Mouse (Mus musculus) liver, adult 2 months (tissue): Measurements from ENCODE around the gene Fam183b.

Experiments
- CTCF ChIP-seq: fragments of 200-500 bp; IDR thresholded peaks from 2 replicates; pipeline ENCODE4 v1.5.1; 2011; ENCODE audit warnings: low read depth, low read length, control low read depth
- POLR2A ChIP-seq: fragments of 200-500 bp; IDR thresholded peaks from 2 replicates; pipeline ENCODE4 v1.6.1; 2011; ENCODE audit warnings: low read length, control low read depth; ENCODE audit not compliant: insufficient read depth; ENCODE audit errors: extremely low read depth

GRCm38 (mm10) chr11:58799747-58800146, 2.0 kb downstream of the Fam183b start:
- no peak for TF ChIP-seq POLR2A
- no peak for TF ChIP-seq CTCF
